ENCODE assay signal across 27 mouse cellular contexts in genomic region chr10:44728963-44729362, GRCm38 (mm10).
DNase-seq lines count a peak whose midpoint lies in the region; ATAC-seq and TF ChIP-seq lines count a peak whose summit lies in the region.
"Had no signal": no experiment of that assay in that cellular context is flagged by ENCODE, and none has a peak within 500 bp of the region (broad histone marks: within the 10 kb centered on the region; RNA-seq: fewer than 3 reads in every experiment).

No protein-coding gene starts in this region.

- no peaks in the 10 kb centered on the region for H3K4me1 ChIP-seq in liver, adult 2 months (ENCODE audit: control insufficient read depth, insufficient read depth, low read length)
- peaks cover 5% of the 10 kb centered on the region; the same call in 1 of the 2 replicates for H3K4me1 ChIP-seq in liver, embryonic 12.5 days
- H3K4me1 ChIP-seq: forebrain, embryonic 10.5 days; forebrain, embryonic 13.5 days; heart, embryonic 12.5 days; heart, embryonic 15.5 days; hindbrain, embryonic 10.5 days; hindbrain, embryonic 13.5 days had no signal

- ATAC-seq in liver, embryonic 12.5 days = no peak
- 0 out of 2 replicates have a peak, but pooled peaks have one; percentile 54 for ATAC-seq in common myeloid progenitor, adult 5-6 weeks (replicated peaks; ENCODE audit: low read depth, poor library complexity, severe bottlenecking)
- ATAC-seq in megakaryocyte, adult 5-6 weeks (ENCODE audit: poor library complexity, severe bottlenecking) = peak; percentile 43; the same call in 1 of the 2 replicates
- ATAC-seq: activated CD4-positive, CD25-positive, alpha-beta regulatory T cell, adult 4 months; forebrain, embryonic 13.5 days; forebrain, embryonic 16.5 days; hindbrain, embryonic 16.5 days had no signal

- H3K27me3 ChIP-seq in liver, adult 2 months (ENCODE audit: control insufficient read depth, insufficient read depth, low read length) = no peaks in the 10 kb centered on the region; the same call in 1 of the 2 replicates
- H3K27me3 ChIP-seq in liver, embryonic 12.5 days (replicated peaks) = no peaks in the 10 kb centered on the region
- H3K27me3 ChIP-seq: forebrain, embryonic 13.5 days; heart, embryonic 12.5 days; heart, embryonic 15.5 days; hindbrain, embryonic 13.5 days had no signal

- H3K9me3 ChIP-seq in liver, embryonic 12.5 days (replicated peaks) = no peaks in the 10 kb centered on the region
- H3K9me3 ChIP-seq: forebrain, embryonic 10.5 days; forebrain, embryonic 13.5 days; G1E; heart, embryonic 12.5 days; heart, embryonic 15.5 days; hindbrain, embryonic 10.5 days; hindbrain, embryonic 13.5 days had no signal

- no peak overlapping the region for H3K27ac ChIP-seq in liver, adult 2 months (replicated peaks; ENCODE audit: insufficient read depth, low read depth, low read length)
- no peak overlapping the region for H3K27ac ChIP-seq in liver, embryonic 12.5 days
- H3K27ac ChIP-seq: forebrain, embryonic 10.5 days; forebrain, embryonic 13.5 days; heart, embryonic 15.5 days; hindbrain, embryonic 10.5 days; hindbrain, embryonic 13.5 days had no signal

- no peaks in the 10 kb centered on the region for H3K79me2 ChIP-seq in liver, adult 2 months (ENCODE audit: control insufficient read depth, insufficient read depth, low read length)

- no peak for TF ChIP-seq POLR2A in liver, adult 2 months (IDR thresholded peaks at IDR 0.05; ENCODE audit: extremely low read depth, insufficient read depth, low read length)

- no peak overlapping the region for H3K4me2 ChIP-seq in liver, embryonic 12.5 days
- H3K4me2 ChIP-seq: forebrain, embryonic 13.5 days; heart, embryonic 12.5 days; heart, embryonic 15.5 days; hindbrain, embryonic 13.5 days had no signal

- H3K4me3 ChIP-seq in liver, adult 2 months (ENCODE audit: insufficient read depth, low read depth, low read length) = no peak overlapping the region
- H3K4me3 ChIP-seq in liver, embryonic 12.5 days = no peak overlapping the region
- H3K4me3 ChIP-seq: forebrain, embryonic 10.5 days; forebrain, embryonic 13.5 days; heart, embryonic 12.5 days; heart, embryonic 15.5 days; hindbrain, embryonic 10.5 days; hindbrain, embryonic 13.5 days had no signal

- H3K9ac ChIP-seq in liver, adult 2 months (ENCODE audit: low read depth, low read length) = no peak overlapping the region
- no peak overlapping the region for H3K9ac ChIP-seq in liver, embryonic 12.5 days
- H3K9ac ChIP-seq: forebrain, embryonic 13.5 days; heart, embryonic 12.5 days; heart, embryonic 15.5 days; hindbrain, embryonic 13.5 days had no signal

- DNase-seq in liver, adult 2 months (ENCODE audit: extremely low read depth, low read depth, low spot score) = peak; percentile 24
- no peak for DNase-seq in left cerebral cortex, adult 9 months (ENCODE audit: low spot score in 2 of 2)
- DNase-seq in lung, postnatal 10 days = no peak
- DNase-seq in kidney, postnatal 10 days = no peak
- no peak for DNase-seq in spleen, postnatal 14 days (ENCODE audit: low spot score in 2 of 2)
- DNase-seq: adrenal gland, adult 8-10 months; cerebellum, adult 11 months; cerebellum, adult 2 months; cerebellum, postnatal 10 days; cerebellum, postnatal 36 days; gastrocnemius, postnatal 10 days; gastrocnemius, postnatal 36 days; heart, postnatal 10 days; heart, postnatal 36 days had no signal

- no peaks in the 10 kb centered on the region for H3K36me3 ChIP-seq in liver, adult 2 months (ENCODE audit: control insufficient read depth, insufficient read depth, low read length)
- no peaks in the 10 kb centered on the region for H3K36me3 ChIP-seq in liver, embryonic 12.5 days
- H3K36me3 ChIP-seq: forebrain, embryonic 10.5 days; G1E; heart, embryonic 12.5 days; heart, embryonic 15.5 days; hindbrain, embryonic 10.5 days; hindbrain, embryonic 13.5 days had no signal

- WGBS in liver, adult 2 months = 85% methylated on average over 4 of the region's 4 CpGs
- WGBS in liver, embryonic 12.5 days (ENCODE audit: insufficient replicate concordance) = 68% methylated on average over 4 of the region's 4 CpGs

- no peak for TF ChIP-seq CTCF in liver, adult 2 months (IDR thresholded peaks at IDR 0.05; ENCODE audit: low read depth, low read length)
